In the genomic region with DNA sequence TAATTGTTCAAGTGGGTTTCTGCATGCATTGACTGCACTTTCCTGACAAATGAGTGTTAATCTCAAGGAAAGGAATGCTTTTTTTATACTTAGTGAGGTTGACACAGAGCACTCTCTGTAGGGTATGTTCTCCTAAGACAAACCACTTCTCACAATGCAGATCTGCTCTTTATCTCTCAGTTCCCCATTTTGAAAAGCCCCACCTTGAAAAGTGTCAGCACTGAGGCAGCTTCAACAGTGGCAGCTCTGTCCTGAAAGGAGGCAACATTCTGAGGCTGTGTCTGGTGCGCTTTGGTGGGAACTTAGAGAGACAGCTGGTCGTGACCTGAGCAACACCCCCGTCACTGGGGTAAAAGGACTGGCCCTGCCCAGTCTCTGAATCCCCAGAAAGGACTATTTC, we compare ENCODE assay signal across 15 mouse cellular contexts. TPM values are rescaled to one million over a fixed set of nuclear protein-coding genes. Genes with fewer than 3 reads are reported as not detected.
DNase-seq lines count a peak whose midpoint lies in the region; ATAC-seq lines count a peak whose summit lies in the region.
"Had no signal": no experiment of that assay in that cellular context is flagged by ENCODE, and none has a peak within 500 bp of the region (broad histone marks: within the 10 kb centered on the region; RNA-seq: fewer than 3 reads in every experiment).

No protein-coding gene starts in this region.

- H3K27ac ChIP-seq in heart, embryonic 14.5 days (replicated peaks in 1 of 2; ENCODE audit: control insufficient read depth in 1 of 2, insufficient read depth in 1 of 2, low read depth in 2 of 2, low read length in 2 of 2), result peak overlapping the region; percentile 14 to 62; a peak in 3 of 4 replicates
- peak overlapping the region; percentile 66 for H3K27ac ChIP-seq in lung, embryonic 16.5 days (ENCODE audit: low read length)

- no peak for ATAC-seq in heart, embryonic 14.5 days (ENCODE audit: insufficient number of reproducible peaks, insufficient read depth, low FRiP score, low read depth)
- no peak for ATAC-seq in lung, embryonic 16.5 days (ENCODE audit: low read depth)
- peak; percentile 50 for ATAC-seq in common myeloid progenitor, adult 5-6 weeks (replicated peaks; ENCODE audit: low read depth, poor library complexity, severe bottlenecking)
- ATAC-seq in monocyte, adult 5-6 weeks (replicated peaks; ENCODE audit: insufficient number of reproducible peaks, low FRiP score, low TSS enrichment, poor library complexity, severe bottlenecking), result peak; percentile 64

- no peaks in the 10 kb centered on the region for H3K9me3 ChIP-seq in heart, embryonic 14.5 days (ENCODE audit: control insufficient read depth, low read length)
- H3K9me3 ChIP-seq in lung, embryonic 16.5 days (ENCODE audit: control insufficient read depth, low read length), result no peaks in the 10 kb centered on the region
- H3K9me3 ChIP-seq: megakaryocyte, embryonic 14.5 days had no signal

- H3K4me1 ChIP-seq in heart, embryonic 14.5 days (ENCODE audit: control insufficient read depth in 2 of 2, insufficient read depth in 2 of 2, low read length in 2 of 2), result peaks cover 38 to 44% of the 10 kb centered on the region in 2 experiments
- H3K4me1 ChIP-seq in lung, embryonic 16.5 days (replicated peaks; ENCODE audit: control insufficient read depth, insufficient read depth, low read length), result peaks cover 27% of the 10 kb centered on the region

- no peak overlapping the region for H3K4me2 ChIP-seq in heart, embryonic 14.5 days (ENCODE audit: low read length)
- no peak overlapping the region for H3K4me2 ChIP-seq in lung, embryonic 16.5 days (ENCODE audit: low read depth, low read length)

- no peak overlapping the region for H3K4me3 ChIP-seq in heart, embryonic 14.5 days (ENCODE audit: control insufficient read depth in 1 of 2, insufficient read depth in 1 of 2, low read depth in 1 of 2, low read length in 2 of 2)
- H3K4me3 ChIP-seq in lung, embryonic 16.5 days (ENCODE audit: low read length), result no peak overlapping the region

- 67% methylated on average over 3 of the region's 3 CpGs for WGBS in heart, embryonic 14.5 days
- WGBS in lung, embryonic 16.5 days, result 79% methylated on average over 3 of the region's 3 CpGs

- peak overlapping the region; percentile 38 for H3K9ac ChIP-seq in heart, embryonic 14.5 days (ENCODE audit: low read length)
- H3K9ac ChIP-seq in lung, embryonic 16.5 days (ENCODE audit: low read length), result no peak overlapping the region

- peaks cover 9% of the 10 kb centered on the region; the same call in 1 of the 2 replicates for H3K36me3 ChIP-seq in heart, embryonic 14.5 days (ENCODE audit: control insufficient read depth, insufficient read depth, low read length)
- peaks cover 5% of the 10 kb centered on the region for H3K36me3 ChIP-seq in lung, embryonic 16.5 days (ENCODE audit: control insufficient read depth, insufficient read depth, low read length)

- no peak for DNase-seq in heart, postnatal 25 days (ENCODE audit: low spot score)
- DNase-seq in lung, postnatal 25 days (ENCODE audit: low spot score), result no peak
- no peak for DNase-seq in cerebellum, postnatal 4 days (ENCODE audit: low spot score in 2 of 2)
- no peak for DNase-seq in thymus, postnatal 36 days
- DNase-seq: cerebellum, adult 11 months; kidney, adult 11 months had no signal

- no peaks in the 10 kb centered on the region for H3K27me3 ChIP-seq in heart, embryonic 14.5 days (ENCODE audit: control insufficient read depth, insufficient read depth, low read length)
- H3K27me3 ChIP-seq in lung, embryonic 16.5 days (ENCODE audit: control insufficient read depth, insufficient read depth, low read depth, low read length), result no peaks in the 10 kb centered on the region
- H3K27me3 ChIP-seq: megakaryocyte, embryonic 14.5 days had no signal

- intact Hi-C loops in heart, postnatal 25 days (cut with DNase I), result no loop called here

RNA-seq across cellular contexts. Expression of a gene that starts 22.5 kb away (rescaled TPM):
- polyA plus RNA-seq in heart, embryonic 14.5 days (2014; fragmentation: Nextera tagmentation; extraction: Ambion mirVana), result 0.07 TPM in 1 of 2 replicates, not detected in the other
- under 1 TPM; 0.18 to 0.34 TPM for total RNA-seq in heart, postnatal 25 days (2021)
- 0.08 and 0.16 TPM in 2 replicates for polyA plus RNA-seq in lung, embryonic 16.5 days (2015; fragmentation: Nextera tagmentation; extraction: Ambion mirVana)
- not detected in 2 replicates for total RNA-seq in common myeloid progenitor, adult 5-6 weeks (2017)
- total RNA-seq in monocyte, adult 5-6 weeks (2017), result not detected in 3 replicates

RNA-seq across cellular contexts. Expression of a gene that starts 35.7 kb away (rescaled TPM):
- polyA plus RNA-seq in heart, embryonic 14.5 days (2014; fragmentation: Nextera tagmentation; extraction: Ambion mirVana), result not detected in 2 replicates
- total RNA-seq in heart, postnatal 25 days (2021), result not detected
- not detected in 2 replicates for polyA plus RNA-seq in lung, embryonic 16.5 days (2015; fragmentation: Nextera tagmentation; extraction: Ambion mirVana)
- not detected in 2 replicates for total RNA-seq in common myeloid progenitor, adult 5-6 weeks (2017)
- total RNA-seq in monocyte, adult 5-6 weeks (2017), result not detected in 3 replicates
- total RNA-seq: ES-E14; gastrocnemius, adult 18-20 months; left cerebral cortex, adult 18-20 months had no signal
- polyA plus RNA-seq: embryonic facial prominence, embryonic 14.5 days had no signal

RNA-seq across cellular contexts. Expression of a gene that starts 55.8 kb away (rescaled TPM):
- polyA plus RNA-seq in heart, embryonic 14.5 days (2014; fragmentation: Nextera tagmentation; extraction: Ambion mirVana), result 22.6 and 23.6 TPM in 2 replicates
- 10 to 100 TPM; 11.4 to 11.7 TPM for total RNA-seq in heart, postnatal 25 days (2021)
- 23.4 and 23.5 TPM in 2 replicates for polyA plus RNA-seq in lung, embryonic 16.5 days (2015; fragmentation: Nextera tagmentation; extraction: Ambion mirVana)
- total RNA-seq in common myeloid progenitor, adult 5-6 weeks (2017), result 4.9 and 6.2 TPM in 2 replicates
- 1.1 to 1.2 TPM (median 1.1 TPM) in 3 replicates for total RNA-seq in monocyte, adult 5-6 weeks (2017)

RNA-seq across cellular contexts. Expression of a gene that starts 55.9 kb away (rescaled TPM):
- polyA plus RNA-seq in heart, embryonic 14.5 days (2014; fragmentation: Nextera tagmentation; extraction: Ambion mirVana), result 7.6 and 9.6 TPM in 2 replicates
- total RNA-seq in heart, postnatal 25 days (2021), result 1 to 10 TPM in 1 of 2 experiments, under 1 TPM in 1; 0.95 to 1.2 TPM
- 22.4 and 23.5 TPM in 2 replicates for polyA plus RNA-seq in lung, embryonic 16.5 days (2015; fragmentation: Nextera tagmentation; extraction: Ambion mirVana)
- total RNA-seq in common myeloid progenitor, adult 5-6 weeks (2017), result 21.2 and 23.2 TPM in 2 replicates
- 9.7 to 13.3 TPM (median 11.5 TPM) in 3 replicates for total RNA-seq in monocyte, adult 5-6 weeks (2017)

Comparison
In these comparisons a context has a peak if more than half of its experiments do, and no peak if none do; other contexts are left out.
1. ATAC-seq: peak in common myeloid progenitor, adult 5-6 weeks (single experiment) and monocyte, adult 5-6 weeks (single experiment); none in heart, embryonic 14.5 days (single experiment) and lung, embryonic 16.5 days (single experiment).